Mouse (Mus musculus) liver, postnatal 0 days (tissue): Measurements from ENCODE around the gene Olfr598.

ENCODE experiments used
- CTCF ChIP-seq: sonication (generic); IDR thresholded peaks from 2 replicates; pipeline ENCODE4 v1.5.1; 2016; ENCODE audit warnings: antibody characterized with exemption, low read depth
- EP300 ChIP-seq: IDR thresholded peaks from 2 replicates; pipeline ENCODE4 v1.6.1; 2016; ENCODE audit warnings: antibody characterized with exemption, low read depth, mild to moderate bottlenecking

DNA sequence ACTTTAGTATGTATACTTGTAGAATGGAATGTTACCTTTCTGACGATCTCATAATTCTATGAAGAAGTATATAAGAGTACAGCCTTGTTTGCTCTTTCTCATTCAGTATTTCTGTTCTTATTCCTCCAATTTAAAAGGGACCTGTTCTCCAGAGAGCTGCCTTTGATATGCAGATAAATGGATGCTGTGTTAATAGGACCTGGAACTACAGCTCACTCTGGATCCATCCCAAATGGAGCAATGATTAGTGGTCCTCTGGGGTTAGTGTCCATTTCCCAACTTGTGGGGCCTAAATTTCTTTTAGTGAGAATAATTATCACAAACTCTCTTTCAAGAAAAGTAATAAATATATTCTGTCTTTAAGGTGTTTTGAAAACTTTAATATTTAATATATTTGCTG is 39.2 kb downstream of the Olfr598 start, which contains the start of gene Olfr601:
- TF ChIP-seq CTCF (no peak), EP300 (no peak)
